Mouse (Mus musculus) cerebellum, adult 2 months (tissue): ENCODE data around the gene Hal.

Experiments used
- CTCF ChIP-seq: fragments of 200-500 bp; IDR thresholded peaks from 2 replicates; pipeline ENCODE4 v1.5.1; 2011; ENCODE audit warnings: low read depth, mild to moderate bottlenecking, control low read depth, low read length, moderate library complexity, borderline replicate concordance; ENCODE audit not compliant: insufficient read depth
- POLR2A ChIP-seq: fragments of 200-500 bp; IDR thresholded peaks from 2 replicates; pipeline ENCODE4 v1.6.1; 2011; ENCODE audit warnings: low read length, control low read depth, borderline replicate concordance; ENCODE audit not compliant: insufficient read depth

DNA sequence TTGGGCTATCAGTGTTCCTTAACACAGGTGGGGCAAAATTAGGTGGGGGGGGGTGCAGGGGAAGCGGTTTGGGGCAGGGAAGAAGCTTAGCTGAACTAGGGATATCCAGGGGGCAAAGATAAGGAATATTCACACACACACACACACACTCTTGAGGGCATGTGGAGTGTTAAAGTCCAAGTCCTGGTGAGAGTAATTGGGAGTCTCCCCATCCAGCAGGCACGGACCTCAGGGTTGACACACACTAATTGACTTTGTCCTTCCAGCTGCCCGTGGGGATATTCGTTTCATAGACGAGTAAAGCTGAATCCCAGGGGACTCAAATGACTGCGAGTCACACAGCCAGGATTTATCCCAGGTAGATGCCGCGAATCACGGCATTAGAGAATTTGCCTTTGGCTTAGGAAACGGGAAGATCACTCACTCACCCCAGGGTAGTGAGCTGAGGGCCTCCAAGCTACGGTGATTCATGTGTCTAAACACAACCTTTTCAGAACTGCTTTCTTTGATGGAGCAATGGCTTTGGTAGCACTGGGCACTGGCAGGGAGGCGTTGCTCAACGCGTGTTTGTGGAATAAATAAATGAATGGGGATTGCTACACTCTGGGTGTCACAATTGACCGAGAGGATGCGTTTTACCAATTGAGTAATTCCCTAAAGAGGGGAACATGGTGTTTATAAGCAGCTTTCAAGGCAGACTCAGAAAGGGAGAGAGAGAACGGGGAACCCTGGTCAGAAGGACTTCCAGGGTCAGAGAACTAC lies at the start of gene Hal:
- no peak for TF ChIP-seq POLR2A
- TF ChIP-seq CTCF, result no peak
